Mouse (Mus musculus) kidney, embryonic 16.5 days (tissue): ENCODE measurements at regions not wholly inside any gene's neighbourhood (a gene's known extent, or its start where the extent isn't known, plus 50 kb on each side); places are given as distances from the start of the nearest gene placed in this dataset.
A peak's percentile ranks its signal among the peaks of the same experiment; 100 is the strongest.

Experiments used
- ATAC-seq: fragments of 200-750 bp; cut with Nextera tagmentation; 2 replicates; pipeline ENCODE4 v1.8.0; 2017; ENCODE audit warnings: moderate TSS enrichment; ENCODE audit not compliant: low FRiP score, low TSS enrichment
- H3K27ac ChIP-seq: fragments of 300-500 bp; sonication (generic); 2 replicates; pipeline ENCODE4 v1.5.1; 2014; ENCODE audit warnings: low read length
- H3K27me3 ChIP-seq: fragments of 300-500 bp; sonication (generic); 2 replicates; pipeline ENCODE4 v1.6.1; 2014; ENCODE audit warnings: low read length, control low read depth, mixed read lengths; ENCODE audit not compliant: insufficient read depth
- H3K36me3 ChIP-seq: fragments of 300-500 bp; sonication (generic); 2 replicates; pipeline ENCODE4 v1.6.1; 2014; ENCODE audit warnings: low read length, control low read depth, mixed read lengths; ENCODE audit not compliant: insufficient read depth
- H3K4me1 ChIP-seq: fragments of 300-500 bp; sonication (generic); 2 replicates; pipeline ENCODE4 v1.6.1; 2014; ENCODE audit warnings: low read length, control low read depth, mixed read lengths; ENCODE audit not compliant: insufficient read depth
- H3K4me2 ChIP-seq: fragments of 300-500 bp; sonication (generic); replicated peaks from 2 replicates; pipeline ENCODE4 v1.6.1; 2014; ENCODE audit warnings: low read depth, low read length
- H3K4me3 ChIP-seq: fragments of 300-500 bp; sonication (generic); 2 replicates; pipeline ENCODE4 v1.5.1; 2014; ENCODE audit warnings: mild to moderate bottlenecking, low read length
- H3K9ac ChIP-seq: fragments of 300-500 bp; sonication (generic); replicated peaks from 2 replicates; pipeline ENCODE4 v1.6.1; 2014; ENCODE audit warnings: low read length
- H3K9me3 ChIP-seq: fragments of 300-500 bp; sonication (generic); 2 replicates; pipeline ENCODE4 v1.6.1; 2016; ENCODE audit warnings: low read length, control low read depth
- WGBS: fragments of 180-500 bp; shearing (Covaris S2); extraction: QIAGEN DNeasy Blood & Tissue Kit; methylation state at CpG from one replicate; pipeline ENCODE4 v1.1.7; 2014; 5-methylcytosine and 5-hydroxymethylcytosine counted together

- Histone ChIP-seq H3K4me3 (no peak overlapping the region), H3K9me3 (no peaks in the 10 kb centered on the region), H3K4me1 (no peaks in the 10 kb centered on the region), H3K9ac (no peak overlapping the region), H3K27ac (no peak overlapping the region), H3K36me3 (no peaks in the 10 kb centered on the region), H3K4me2 (no peak overlapping the region), H3K27me3 (no peaks in the 10 kb centered on the region)
- whole genome bisulfite sequencing = 81% methylated on average over 9 of the region's 9 CpGs
- ATAC-seq = no peak
These were observed 347.4 kb upstream of the 3110018I06Rik start for GRCm38 (mm10) chr12:107140957-107141595.

- no peak overlapping the region for H3K27ac ChIP-seq
- ATAC-seq = no peak
- no peak overlapping the region for H3K4me2 ChIP-seq
- no peak overlapping the region for H3K9ac ChIP-seq
- no peaks in the 10 kb centered on the region for H3K9me3 ChIP-seq
- H3K4me1 ChIP-seq = no peaks in the 10 kb centered on the region
- no peak overlapping the region for H3K4me3 ChIP-seq
- no peaks in the 10 kb centered on the region for H3K27me3 ChIP-seq
- WGBS = 92% methylated on average over 6 of the region's 6 CpGs
- no peaks in the 10 kb centered on the region for H3K36me3 ChIP-seq
These were observed 346.2 kb upstream of the 3110018I06Rik start for GRCm38 (mm10) chr12:107142226-107142625.

- no peak overlapping the region for H3K4me3 ChIP-seq
- no peaks in the 10 kb centered on the region for H3K36me3 ChIP-seq
- H3K9me3 ChIP-seq = no peaks in the 10 kb centered on the region
- H3K27me3 ChIP-seq = no peaks in the 10 kb centered on the region
- ATAC-seq = no peak
- H3K9ac ChIP-seq = no peak overlapping the region
- H3K4me2 ChIP-seq = no peak overlapping the region
- no peak overlapping the region for H3K27ac ChIP-seq
- 72% methylated on average over 5 of the region's 5 CpGs for WGBS
- H3K4me1 ChIP-seq = no peaks in the 10 kb centered on the region
These were observed 341.8 kb upstream of the 3110018I06Rik start for GRCm38 (mm10) chr12:107146608-107147121.

- Histone ChIP-seq H3K9ac (no peak overlapping the region), H3K27ac (no peak overlapping the region), H3K27me3 (no peaks in the 10 kb centered on the region), H3K4me3 (no peak overlapping the region), H3K4me2 (no peak overlapping the region), H3K9me3 (no peaks in the 10 kb centered on the region), H3K36me3 (no peaks in the 10 kb centered on the region), H3K4me1 (no peaks in the 10 kb centered on the region)
- ATAC-seq = no peak
- WGBS = 51% methylated on average over 8 of the region's 8 CpGs
These were observed 340.0 kb upstream of the 3110018I06Rik start for GRCm38 (mm10) chr12:107148451-107148850.

- no peaks in the 10 kb centered on the region for H3K9me3 ChIP-seq
- 22% methylated on average over 5 of the region's 5 CpGs for WGBS
- no peak overlapping the region for H3K9ac ChIP-seq
- no peak overlapping the region for H3K27ac ChIP-seq
- no peak overlapping the region for H3K4me3 ChIP-seq
- no peaks in the 10 kb centered on the region for H3K27me3 ChIP-seq
- ATAC-seq = no peak
- no peaks in the 10 kb centered on the region for H3K4me1 ChIP-seq
- H3K36me3 ChIP-seq = no peaks in the 10 kb centered on the region
- H3K4me2 ChIP-seq = no peak overlapping the region
These were observed 337.3 kb upstream of the 3110018I06Rik start for GRCm38 (mm10) chr12:107151089-107151488.

- Histone ChIP-seq H3K4me1 (no peaks in the 10 kb centered on the region), H3K27me3 (0 out of 2 replicates have a peak, but pooled peaks cover 3% of the 10 kb centered on the region), H3K4me3 (no peak overlapping the region), H3K9ac (no peak overlapping the region), H3K36me3 (no peaks in the 10 kb centered on the region), H3K9me3 (no peaks in the 10 kb centered on the region), H3K27ac (no peak overlapping the region), H3K4me2 (no peak overlapping the region)
- no peak for ATAC-seq
- WGBS = 88% methylated on average over 2 of the region's 2 CpGs
These were observed 333.8 kb upstream of the 3110018I06Rik start for GRCm38 (mm10) chr12:107154668-107155067.

GRCm38 (mm10) chr12:107156791-107157428, 331.5 kb upstream of the 3110018I06Rik start:
- ATAC-seq = no peak
- H3K9ac ChIP-seq = no peak overlapping the region
- no peak overlapping the region for H3K4me2 ChIP-seq
- H3K27me3 ChIP-seq = 0 out of 2 replicates have a peak, but pooled peaks cover 3% of the 10 kb centered on the region
- H3K36me3 ChIP-seq = no peaks in the 10 kb centered on the region
- H3K9me3 ChIP-seq = no peaks in the 10 kb centered on the region
- WGBS = 81% methylated on average over 8 of the region's 8 CpGs
- H3K4me1 ChIP-seq = peaks cover 7% of the 10 kb centered on the region
- no peak overlapping the region for H3K27ac ChIP-seq
- no peak overlapping the region for H3K4me3 ChIP-seq

- H3K36me3 ChIP-seq = no peaks in the 10 kb centered on the region
- H3K27ac ChIP-seq = no peak overlapping the region
- peaks cover 7% of the 10 kb centered on the region for H3K4me1 ChIP-seq
- 58% methylated on average over 5 of the region's 5 CpGs for WGBS
- H3K4me2 ChIP-seq = no peak overlapping the region
- ATAC-seq = no peak
- no peak overlapping the region for H3K9ac ChIP-seq
- H3K9me3 ChIP-seq = no peaks in the 10 kb centered on the region
- H3K27me3 ChIP-seq = 0 out of 2 replicates have a peak, but pooled peaks cover 3% of the 10 kb centered on the region
- no peak overlapping the region for H3K4me3 ChIP-seq
These were observed 329.3 kb upstream of the 3110018I06Rik start for GRCm38 (mm10) chr12:107159126-107159525.

- no peaks in the 10 kb centered on the region for H3K36me3 ChIP-seq
- no peak overlapping the region for H3K4me3 ChIP-seq
- H3K9ac ChIP-seq = no peak overlapping the region
- no peaks in the 10 kb centered on the region for H3K9me3 ChIP-seq
- 7% methylated on average over 7 of the region's 7 CpGs for WGBS
- peak; percentile 74; the same call in 1 of the 2 replicates for ATAC-seq
- H3K27me3 ChIP-seq = 0 out of 2 replicates have a peak, but pooled peaks cover 3% of the 10 kb centered on the region
- no peak overlapping the region for H3K27ac ChIP-seq
- H3K4me2 ChIP-seq = no peak overlapping the region; the same call in 1 of the 2 replicates
- peaks cover 7% of the 10 kb centered on the region for H3K4me1 ChIP-seq
These were observed 328.3 kb upstream of the 3110018I06Rik start for GRCm38 (mm10) chr12:107160137-107160536.

GRCm38 (mm10) chr12:107160628-107161027, 327.8 kb upstream of the 3110018I06Rik start:
- Histone ChIP-seq H3K4me3 (no peak overlapping the region), H3K36me3 (no peaks in the 10 kb centered on the region), H3K4me2 (no peak overlapping the region; the same call in 1 of the 2 replicates), H3K27me3 (0 out of 2 replicates have a peak, but pooled peaks cover 3% of the 10 kb centered on the region), H3K4me1 (peaks cover 7% of the 10 kb centered on the region), H3K9ac (no peak overlapping the region), H3K27ac (no peak overlapping the region), H3K9me3 (no peaks in the 10 kb centered on the region)
- peak; percentile 59 for ATAC-seq
- WGBS = 27% methylated on average over 6 of the region's 6 CpGs
